Mouse (Mus musculus) CD4-positive naive resting alpha-beta T cell, adult 57 days (primary cell): ENCODE results near the gene Golph3l. TPM values are rescaled to one million over a fixed set of nuclear protein-coding genes. Genes with fewer than 3 reads are reported as not detected.

Experiments used
- total RNA-seq: library from RNA; stranded (reverse); gene quantifications from one replicate; pipeline ENCODE4 v1.2.4, GENCODE M21; 2023

The Golph3l gene
- 23.1 TPM for total RNA-seq

GRCm38 (mm10) chr3:95588604-95589086 is at the start of gene Golph3l:
Gene Golph3l (plus strand): TSS chr3:95588934.

GRCm38 (mm10) chr3:95559437-95559836 is 29.3 kb upstream of the Golph3l start, which contains the start of gene Hormad1:
Gene Hormad1 (plus strand): TSS chr3:95559677.

GRCm38 (mm10) chr3:95624628-95625503 is 36.1 kb downstream of the Golph3l start, which contains the start of gene Ensa:
Gene Ensa (plus strand): TSS chr3:95624993.

GRCm38 (mm10) chr3:95658236-95658867 is 69.6 kb downstream of the Golph3l start, which contains the start of gene Mcl1:
Gene Mcl1 (plus strand): TSS chr3:95658788.

Other genes starting within 250 kb of the Golph3l start
- 33.3 TPM for gene Setdb1, start 231.7 kb upstream of the Golph3l start, total RNA-seq
- gene 4930558C23Rik, start 186.1 kb upstream of the Golph3l start, total RNA-seq = not detected
- gene Arnt, start 154.5 kb upstream of the Golph3l start, total RNA-seq = 74.5 TPM
- 1.5 TPM for gene Ctsk, start 89.7 kb upstream of the Golph3l start, total RNA-seq
- 108 TPM for gene Ctss, start 62.1 kb upstream of the Golph3l start, total RNA-seq
- not detected for gene Hormad1, start 29.3 kb upstream of the Golph3l start, total RNA-seq
- 123 TPM for gene Ensa, start 36.1 kb downstream of the Golph3l start, total RNA-seq
- 357 TPM for gene Mcl1, start 69.9 kb downstream of the Golph3l start, total RNA-seq
- 14.0 TPM for gene Adamtsl4, start 99.0 kb downstream of the Golph3l start, total RNA-seq
- 170 TPM for gene Ecm1, start 150.6 kb downstream of the Golph3l start, total RNA-seq
- gene Tars2, start 171.3 kb downstream of the Golph3l start, total RNA-seq = 127 TPM
- 114 TPM for gene Rprd2, start 229.9 kb downstream of the Golph3l start, total RNA-seq